Mouse (Mus musculus): ENCODE results near the gene Ak5. TPM values are rescaled to one million over a fixed set of nuclear protein-coding genes. Genes with fewer than 3 reads are reported as not detected.

The Ak5 gene
- polyA plus RNA-seq, 1 experiment from 2014 or later = 16.3 TPM

- Histone ChIP-seq H3K4me1 (replicated peaks) (no peaks in the 10 kb centered on the region), H3K9me3 (no peaks in the 10 kb centered on the region), H3K4me2 (no peak overlapping the region), H3K27ac (replicated peaks) (no peak overlapping the region), H3K36me3 (no peaks in the 10 kb centered on the region), H3K27me3 (no peaks in the 10 kb centered on the region), H3K9ac (no peak overlapping the region), H3K4me3 (no peak overlapping the region)
- no peak for ATAC-seq (ENCODE audit: low FRiP score, low read depth)
- WGBS = 86% methylated on average over 9 of the region's 9 CpGs
These were observed 20.9 kb upstream of the Ak5 start for GRCm38 (mm10) chr3:152689105-152689504.

- Histone ChIP-seq H3K9ac (no peak overlapping the region), H3K27ac (replicated peaks) (no peak overlapping the region), H3K27me3 (no peaks in the 10 kb centered on the region), H3K4me2 (no peak overlapping the region), H3K9me3 (no peaks in the 10 kb centered on the region), H3K4me1 (replicated peaks) (no peaks in the 10 kb centered on the region), H3K4me3 (no peak overlapping the region), H3K36me3 (no peaks in the 10 kb centered on the region)
- 83% methylated on average over 5 of the region's 5 CpGs for WGBS
- no peak for ATAC-seq (ENCODE audit: low FRiP score, low read depth)
These were observed 20.4 kb upstream of the Ak5 start for GRCm38 (mm10) chr3:152688532-152688931.

- no peak overlapping the region for H3K27ac ChIP-seq (replicated peaks)
- 83% methylated on average over 6 of the region's 6 CpGs for WGBS
- no peak overlapping the region for H3K4me3 ChIP-seq
- no peak for ATAC-seq (ENCODE audit: low FRiP score, low read depth)
- no peaks in the 10 kb centered on the region for H3K9me3 ChIP-seq
- no peaks in the 10 kb centered on the region for H3K36me3 ChIP-seq
- H3K4me2 ChIP-seq = no peak overlapping the region
- H3K9ac ChIP-seq = no peak overlapping the region
- H3K27me3 ChIP-seq = 0 out of 2 replicates have a peak, but pooled peaks cover 3% of the 10 kb centered on the region
- H3K4me1 ChIP-seq (replicated peaks) = no peaks in the 10 kb centered on the region
These were observed 6.5 kb upstream of the Ak5 start for GRCm38 (mm10) chr3:152674663-152675062.

GRCm38 (mm10) chr3:152669783-152670182, 1.6 kb upstream of the Ak5 start:
- no peak overlapping the region for H3K9ac ChIP-seq
- no peak for ATAC-seq (ENCODE audit: low FRiP score, low read depth)
- no peaks in the 10 kb centered on the region for H3K36me3 ChIP-seq
- WGBS = 85% methylated on average over 3 of the region's 3 CpGs
- no peak overlapping the region for H3K27ac ChIP-seq (replicated peaks)
- no peaks in the 10 kb centered on the region for H3K9me3 ChIP-seq
- H3K4me2 ChIP-seq = no peak overlapping the region
- H3K4me3 ChIP-seq = no peak overlapping the region
- H3K27me3 ChIP-seq = peaks cover 6% of the 10 kb centered on the region; the same call in 1 of the 2 replicates
- H3K4me1 ChIP-seq (replicated peaks) = peaks cover 6% of the 10 kb centered on the region; the same call in 1 of the 2 replicates

- no peak overlapping the region for H3K9ac ChIP-seq
- peaks cover 6% of the 10 kb centered on the region; the same call in 1 of the 2 replicates for H3K4me1 ChIP-seq (replicated peaks)
- 89% methylated on average over 2 of the region's 2 CpGs for WGBS
These were observed 633 bp upstream of the Ak5 start for GRCm38 (mm10) chr3:152668793-152669192.

GRCm38 (mm10) chr3:152667356-152668211, 576 bp downstream of the Ak5 start:
- H3K4me2 ChIP-seq = peak overlapping the region; percentile 79
- peak overlapping the region; percentile 48 for H3K9ac ChIP-seq
- peak overlapping the region; percentile 56 for H3K4me3 ChIP-seq
- H3K27ac ChIP-seq (replicated peaks) = no peak overlapping the region
- no peaks in the 10 kb centered on the region for H3K36me3 ChIP-seq
- H3K9me3 ChIP-seq = no peaks in the 10 kb centered on the region
- H3K4me1 ChIP-seq (replicated peaks) = peaks cover 6% of the 10 kb centered on the region; the same call in 1 of the 2 replicates
- ATAC-seq (ENCODE audit: low FRiP score, low read depth) = peak; percentile 85
- H3K27me3 ChIP-seq = peaks cover 10% of the 10 kb centered on the region; the same call in 1 of the 2 replicates
- WGBS = under 1% methylated on average over 57 of the region's 82 CpGs

More at GRCm38 (mm10) chr3:152668793-152669192, 633 bp upstream of the Ak5 start:
- H3K27ac ChIP-seq (replicated peaks) = no peak overlapping the region
- no peaks in the 10 kb centered on the region for H3K9me3 ChIP-seq
- no peaks in the 10 kb centered on the region for H3K36me3 ChIP-seq
- no peak for ATAC-seq (ENCODE audit: low FRiP score, low read depth)
- H3K4me2 ChIP-seq = peak overlapping the region; percentile 79; the same call in 1 of the 2 replicates
- peaks cover 10% of the 10 kb centered on the region; the same call in 1 of the 2 replicates for H3K27me3 ChIP-seq
- H3K4me3 ChIP-seq = no peak overlapping the region

- under 1% methylated on average over 16 of the region's 16 CpGs for WGBS
- H3K27me3 ChIP-seq = peaks cover 10% of the 10 kb centered on the region; the same call in 1 of the 2 replicates
- H3K9ac ChIP-seq = peak overlapping the region; percentile 48
- H3K4me1 ChIP-seq (replicated peaks) = peaks cover 6% of the 10 kb centered on the region; the same call in 1 of the 2 replicates
- H3K4me3 ChIP-seq = peak overlapping the region; percentile 56
- H3K4me2 ChIP-seq = peak overlapping the region; percentile 79
- peak; percentile 17; the same call in 1 of the 2 replicates for ATAC-seq (ENCODE audit: low FRiP score, low read depth)
- H3K27ac ChIP-seq (replicated peaks) = no peak overlapping the region
- H3K9me3 ChIP-seq = no peaks in the 10 kb centered on the region
- no peaks in the 10 kb centered on the region for H3K36me3 ChIP-seq
These were observed 1.2 kb downstream of the Ak5 start for GRCm38 (mm10) chr3:152666991-152667355.

GRCm38 (mm10) chr3:152658592-152658991, 9.6 kb downstream of the Ak5 start:
- no peak overlapping the region for H3K4me2 ChIP-seq
- no peak for ATAC-seq (ENCODE audit: low FRiP score, low read depth)

GRCm38 (mm10) chr3:152651991-152652390, 16.2 kb downstream of the Ak5 start:
- H3K9me3 ChIP-seq = no peaks in the 10 kb centered on the region
- WGBS = 96% methylated on average over 2 of the region's 2 CpGs
- H3K4me3 ChIP-seq = no peak overlapping the region
- no peak overlapping the region for H3K4me2 ChIP-seq
- no peak for ATAC-seq (ENCODE audit: low FRiP score, low read depth)
- H3K4me1 ChIP-seq (replicated peaks) = no peaks in the 10 kb centered on the region
- no peaks in the 10 kb centered on the region for H3K27me3 ChIP-seq
- no peaks in the 10 kb centered on the region for H3K36me3 ChIP-seq
- H3K9ac ChIP-seq = no peak overlapping the region
- H3K27ac ChIP-seq (replicated peaks) = no peak overlapping the region

More at GRCm38 (mm10) chr3:152658592-152658991, 9.6 kb downstream of the Ak5 start:
- Histone ChIP-seq H3K27me3 (no peaks in the 10 kb centered on the region), H3K27ac (replicated peaks) (no peak overlapping the region), H3K4me3 (no peak overlapping the region), H3K4me1 (replicated peaks) (no peaks in the 10 kb centered on the region), H3K36me3 (no peaks in the 10 kb centered on the region), H3K9me3 (no peaks in the 10 kb centered on the region), H3K9ac (no peak overlapping the region)
- WGBS = 85% methylated on average over 2 of the region's 2 CpGs

- Histone ChIP-seq H3K4me2 (no peak overlapping the region), H3K27me3 (no peaks in the 10 kb centered on the region), H3K9me3 (no peaks in the 10 kb centered on the region), H3K27ac (replicated peaks) (no peak overlapping the region), H3K4me3 (no peak overlapping the region), H3K4me1 (replicated peaks) (no peaks in the 10 kb centered on the region), H3K36me3 (no peaks in the 10 kb centered on the region), H3K9ac (no peak overlapping the region)
- 85% methylated on average over 5 of the region's 5 CpGs for WGBS
- no peak for ATAC-seq (ENCODE audit: low FRiP score, low read depth)
These were observed 23.6 kb downstream of the Ak5 start for GRCm38 (mm10) chr3:152644610-152645009.

GRCm38 (mm10) chr3:152625061-152625820, 42.9 kb downstream of the Ak5 start:
- no peaks in the 10 kb centered on the region for H3K27me3 ChIP-seq
- H3K4me1 ChIP-seq (replicated peaks) = 0 out of 2 replicates have a peak, but pooled peaks cover 10% of the 10 kb centered on the region
- no peak overlapping the region for H3K27ac ChIP-seq (replicated peaks)
- H3K36me3 ChIP-seq = no peaks in the 10 kb centered on the region
- ATAC-seq (ENCODE audit: low FRiP score, low read depth) = no peak
- H3K4me2 ChIP-seq = no peak overlapping the region
- no peak overlapping the region for H3K9ac ChIP-seq
- H3K9me3 ChIP-seq = no peaks in the 10 kb centered on the region
- H3K4me3 ChIP-seq = no peak overlapping the region
- 59% methylated on average over 10 of the region's 10 CpGs for WGBS

GRCm38 (mm10) chr3:152620534-152620933, 47.6 kb downstream of the Ak5 start:
- ATAC-seq (ENCODE audit: low FRiP score, low read depth) = no peak
- H3K36me3 ChIP-seq = no peaks in the 10 kb centered on the region
- peak overlapping the region; percentile 9; the same call in 1 of the 2 replicates for H3K4me2 ChIP-seq
- H3K9me3 ChIP-seq = no peaks in the 10 kb centered on the region
- H3K4me3 ChIP-seq = no peak overlapping the region
- 0 out of 2 replicates have a peak, but pooled peaks cover 9% of the 10 kb centered on the region for H3K4me1 ChIP-seq (replicated peaks)
- 28% methylated on average over 11 of the region's 11 CpGs for WGBS
- H3K27ac ChIP-seq (replicated peaks) = no peak overlapping the region
- no peaks in the 10 kb centered on the region for H3K27me3 ChIP-seq
- H3K9ac ChIP-seq = no peak overlapping the region

All from hindbrain, embryonic 15.5 days (tissue).